Mouse (Mus musculus) embryonic facial prominence, embryonic 13.5 days (tissue): ENCODE measurements around the gene Mt4. TPM values are rescaled to one million over a fixed set of nuclear protein-coding genes. Genes with fewer than 3 reads are reported as not detected.
A peak's percentile ranks its signal among the peaks of the same experiment; 100 is the strongest.
"Not testable (repeated sequence)": the region's sequence is repeated elsewhere in the genome, so short reads cannot be mapped to it uniquely, and the experiment has no call there.

Experiments
- ATAC-seq: fragments of 200-750 bp; cut with Nextera tagmentation; 2 replicates; pipeline ENCODE4 v1.8.0; 2017; ENCODE audit warnings: low read depth; ENCODE audit not compliant: insufficient number of reproducible peaks, insufficient read depth, low FRiP score, low TSS enrichment
- H3K27ac ChIP-seq: fragments of 300-500 bp; sonication (generic); 2 replicates; pipeline ENCODE4 v1.5.1; 2015; ENCODE audit warnings: moderate library complexity, mild to moderate bottlenecking, inconsistent platforms
- H3K27me3 ChIP-seq: fragments of 300-500 bp; sonication (generic); 2 replicates; pipeline ENCODE4 v1.6.1; 2015; ENCODE audit warnings: mild to moderate bottlenecking, inconsistent platforms
- H3K36me3 ChIP-seq: fragments of 300-500 bp; sonication (generic); 2 replicates; pipeline ENCODE4 v1.6.1; 2015; ENCODE audit warnings: mild to moderate bottlenecking, inconsistent platforms
- H3K4me1 ChIP-seq: fragments of 300-500 bp; sonication (generic); 2 replicates; pipeline ENCODE4 v1.6.1; 2015; ENCODE audit warnings: inconsistent platforms
- H3K4me2 ChIP-seq: fragments of 300-500 bp; sonication (generic); 2 replicates; pipeline ENCODE4 v1.6.1; 2015; ENCODE audit warnings: moderate library complexity, mild to moderate bottlenecking, inconsistent platforms
- H3K4me3 ChIP-seq: fragments of 300-500 bp; sonication (generic); 2 replicates; pipeline ENCODE4 v1.5.1; 2015; ENCODE audit warnings: mild to moderate bottlenecking, inconsistent platforms
- H3K9ac ChIP-seq: fragments of 300-500 bp; sonication (generic); 2 replicates; pipeline ENCODE4 v1.6.1; 2015; ENCODE audit warnings: mild to moderate bottlenecking, inconsistent platforms
- H3K9me3 ChIP-seq: fragments of 300-500 bp; sonication (generic); 2 replicates; pipeline ENCODE4 v1.6.1; 2016; ENCODE audit warnings: inconsistent platforms
- WGBS: fragments of 180-500 bp; shearing (Covaris S2); methylation state at CpG from one replicate; pipeline ENCODE4 v1.1.7; 2015; ENCODE audit warnings: mixed read lengths; 5-methylcytosine and 5-hydroxymethylcytosine counted together
- polyA plus RNA-seq: library from polyadenylated mRNA; unstranded; fragments of >200 nt; fragmentation: Nextera tagmentation; extraction: Ambion mirVana; gene quantifications from 2 replicates; pipeline ENCODE4 v1.2.1, GENCODE M21; 2015

Gene Mt4
- polyA plus RNA-seq, 1 experiment from 2014 or later, result not detected

DNA sequence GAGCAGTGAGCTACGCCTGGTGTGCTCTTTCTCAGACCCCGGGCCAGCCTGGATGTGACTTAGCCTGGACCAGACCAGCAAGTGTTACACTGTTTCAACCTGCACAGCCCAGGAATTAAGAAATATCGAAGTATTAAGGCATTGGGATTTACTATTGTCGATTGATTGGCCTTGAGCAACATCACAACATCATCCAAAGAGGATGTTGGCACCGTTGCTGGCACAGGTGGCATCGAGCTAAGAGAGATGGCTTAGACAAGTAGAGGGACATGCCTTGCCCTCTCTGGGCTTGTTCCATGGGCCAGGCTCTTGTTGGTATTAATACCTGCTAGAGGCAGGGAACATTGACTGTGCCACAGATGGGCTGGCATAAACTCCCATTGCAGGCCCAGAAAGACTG lies 1.4 kb upstream of the Mt4 start:
- no peaks in the 10 kb centered on the region for H3K9me3 ChIP-seq

GRCm38 (mm10) chr8:94136192-94136591 lies 805 bp upstream of the Mt4 start:
- Histone ChIP-seq H3K9ac (no peak overlapping the region), H3K27ac (no peak overlapping the region), H3K27me3 (no peaks in the 10 kb centered on the region), H3K9me3 (no peaks in the 10 kb centered on the region), H3K36me3 (no peaks in the 10 kb centered on the region), H3K4me1 (peaks cover 5% of the 10 kb centered on the region; the same call in 1 of the 2 replicates), H3K4me3 (no peak overlapping the region), H3K4me2 (no peak overlapping the region)
- no peak for ATAC-seq
- WGBS, result 66% methylated on average over 7 of the region's 7 CpGs

More for the DNA sequence above, 1.4 kb upstream of the Mt4 start:
- Histone ChIP-seq H3K4me3 (no peak overlapping the region), H3K27me3 (no peaks in the 10 kb centered on the region), H3K4me2 (no peak overlapping the region), H3K9ac (no peak overlapping the region), H3K36me3 (no peaks in the 10 kb centered on the region), H3K27ac (no peak overlapping the region), H3K4me1 (peaks cover 5% of the 10 kb centered on the region; the same call in 1 of the 2 replicates)
- WGBS, result 89% methylated on average over 6 of the region's 6 CpGs
- no peak for ATAC-seq

- no peak overlapping the region for H3K4me3 ChIP-seq
- H3K4me2 ChIP-seq, result no peak overlapping the region
- peaks cover 5% of the 10 kb centered on the region; the same call in 1 of the 2 replicates for H3K4me1 ChIP-seq
- no peak overlapping the region for H3K9ac ChIP-seq
- H3K36me3 ChIP-seq, result no peaks in the 10 kb centered on the region
- no peaks in the 10 kb centered on the region for H3K27me3 ChIP-seq
- ATAC-seq, result no peak
- no peaks in the 10 kb centered on the region for H3K9me3 ChIP-seq
- 84% methylated on average over 4 of the region's 4 CpGs for WGBS
- no peak overlapping the region for H3K27ac ChIP-seq
Observed at GRCm38 (mm10) chr8:94140266-94140795, 3.3 kb downstream of the Mt4 start.

DNA sequence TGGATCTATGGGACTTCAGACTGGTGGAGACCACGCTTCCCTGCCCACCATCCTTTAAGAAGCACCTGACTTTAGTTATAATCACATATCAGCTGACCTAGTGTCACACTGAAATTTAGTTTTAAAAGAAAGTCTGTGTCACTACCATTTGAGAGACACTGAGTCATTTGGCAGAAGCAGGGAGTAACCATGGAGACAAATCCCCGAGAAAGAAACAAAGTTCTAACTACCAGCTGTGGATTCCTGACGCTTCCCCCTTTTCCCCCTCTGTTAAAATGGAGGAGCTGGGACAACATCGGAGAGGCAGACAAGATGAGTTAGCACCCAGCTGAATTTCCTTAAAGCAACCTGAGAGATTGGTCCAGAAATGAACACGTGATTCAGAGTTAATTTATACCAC lies 11.2 kb downstream of the Mt4 start:
- no peaks in the 10 kb centered on the region for H3K9me3 ChIP-seq
- H3K4me3 ChIP-seq, result no peak overlapping the region
- H3K27me3 ChIP-seq, result peaks cover 25% of the 10 kb centered on the region
- WGBS, result 39% methylated on average over 5 of the region's 5 CpGs
- no peak overlapping the region for H3K4me2 ChIP-seq
- ATAC-seq, result no peak
- H3K4me1 ChIP-seq, result peaks cover 11% of the 10 kb centered on the region
- H3K27ac ChIP-seq, result no peak overlapping the region
- no peaks in the 10 kb centered on the region for H3K36me3 ChIP-seq
- no peak overlapping the region for H3K9ac ChIP-seq

GRCm38 (mm10) chr8:94150925-94151324 lies 13.9 kb downstream of the Mt4 start:
- Histone ChIP-seq H3K9ac (no peak overlapping the region), H3K9me3 (no peaks in the 10 kb centered on the region), H3K4me2 (no peak overlapping the region), H3K36me3 (no peaks in the 10 kb centered on the region), H3K27ac (no peak overlapping the region), H3K4me1 (peaks cover 12% of the 10 kb centered on the region), H3K4me3 (no peak overlapping the region), H3K27me3 (peaks cover 37% of the 10 kb centered on the region)
- no peak for ATAC-seq
- 77% methylated on average over 5 of the region's 5 CpGs for WGBS

GRCm38 (mm10) chr8:94152513-94153300 lies 15.7 kb downstream of the Mt4 start, which contains the start of gene Mt3:
Mt3 (plus strand) TSS chr8:94152607.
- Histone ChIP-seq H3K4me1 (peaks cover 12% of the 10 kb centered on the region), H3K9ac (0 out of 2 replicates have a peak within 1 kb of the TSS, but pooled peaks have one; percentile 40), H3K36me3 (no peaks in the 10 kb centered on the region), H3K27ac (no peak within 1 kb of the TSS), H3K4me3 (peak within 1 kb of the TSS; percentile 29), H3K27me3 (peaks cover 37% of the 10 kb centered on the region), H3K9me3 (no peaks in the 10 kb centered on the region), H3K4me2 (peak within 1 kb of the TSS; percentile 57)
- 2% methylated on average over 29 of the region's 29 CpGs for WGBS
- no peak; the same call in 1 of the 2 replicates for ATAC-seq

GRCm38 (mm10) chr8:94153451-94153850 lies 16.5 kb downstream of the Mt4 start:
- H3K9me3 ChIP-seq, result no peaks in the 10 kb centered on the region
- ATAC-seq, result no peak
- 20% methylated on average over 7 of the region's 7 CpGs for WGBS
- no peak overlapping the region for H3K27ac ChIP-seq
- H3K36me3 ChIP-seq, result no peaks in the 10 kb centered on the region
- peaks cover 37% of the 10 kb centered on the region for H3K27me3 ChIP-seq
- H3K9ac ChIP-seq, result no peak overlapping the region
- peaks cover 12% of the 10 kb centered on the region for H3K4me1 ChIP-seq
- H3K4me2 ChIP-seq, result no peak overlapping the region
- H3K4me3 ChIP-seq, result no peak overlapping the region

GRCm38 (mm10) chr8:94154537-94154936 lies 17.5 kb downstream of the Mt4 start:
- Histone ChIP-seq H3K27me3 (peaks cover 37% of the 10 kb centered on the region), H3K27ac (no peak overlapping the region), H3K36me3 (no peaks in the 10 kb centered on the region), H3K9me3 (no peaks in the 10 kb centered on the region), H3K4me2 (no peak overlapping the region), H3K4me3 (no peak overlapping the region), H3K4me1 (peaks cover 12% of the 10 kb centered on the region), H3K9ac (no peak overlapping the region)
- ATAC-seq, result no peak
- 46% methylated on average over 6 of the region's 6 CpGs for WGBS

GRCm38 (mm10) chr8:94156092-94156491 lies 19.1 kb downstream of the Mt4 start:
- Histone ChIP-seq H3K9ac (no peak overlapping the region), H3K9me3 (no peaks in the 10 kb centered on the region), H3K27ac (no peak overlapping the region; the same call in 1 of the 2 replicates), H3K4me2 (no peak overlapping the region), H3K36me3 (no peaks in the 10 kb centered on the region), H3K4me1 (peaks cover 12% of the 10 kb centered on the region), H3K27me3 (peaks cover 33% of the 10 kb centered on the region), H3K4me3 (no peak overlapping the region)
- ATAC-seq, result no peak
- WGBS, result 70% methylated on average over 4 of the region's 4 CpGs

DNA sequence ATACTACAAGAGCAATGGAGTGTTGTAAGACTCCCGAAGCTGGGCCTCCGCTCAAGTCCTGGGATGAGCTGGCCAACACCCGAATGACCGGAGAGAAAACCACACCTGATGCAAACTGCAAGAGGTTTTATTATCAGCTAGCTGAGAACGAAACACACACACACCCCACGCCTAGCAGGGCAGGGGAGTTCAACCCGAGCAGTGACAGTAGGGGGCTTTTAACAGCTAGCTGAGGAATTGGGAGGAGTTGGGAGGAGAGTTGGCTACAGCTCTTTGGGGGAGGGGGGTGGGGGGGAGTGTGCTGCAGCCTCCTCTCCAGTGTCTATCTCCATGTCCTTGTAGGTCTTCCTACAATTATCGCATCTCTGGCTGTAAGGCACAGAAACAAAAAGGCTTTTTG lies 28.8 kb downstream of the Mt4 start:
- not testable (repeated sequence) for H3K36me3 ChIP-seq, H3K4me3 ChIP-seq, H3K9me3 ChIP-seq, H3K4me1 ChIP-seq, H3K4me2 ChIP-seq, ATAC-seq, H3K9ac ChIP-seq, H3K27ac ChIP-seq
- peaks cover 17% of the 10 kb centered on the region for H3K27me3 ChIP-seq
- 75% methylated on average over 8 of the region's 8 CpGs for WGBS

DNA sequence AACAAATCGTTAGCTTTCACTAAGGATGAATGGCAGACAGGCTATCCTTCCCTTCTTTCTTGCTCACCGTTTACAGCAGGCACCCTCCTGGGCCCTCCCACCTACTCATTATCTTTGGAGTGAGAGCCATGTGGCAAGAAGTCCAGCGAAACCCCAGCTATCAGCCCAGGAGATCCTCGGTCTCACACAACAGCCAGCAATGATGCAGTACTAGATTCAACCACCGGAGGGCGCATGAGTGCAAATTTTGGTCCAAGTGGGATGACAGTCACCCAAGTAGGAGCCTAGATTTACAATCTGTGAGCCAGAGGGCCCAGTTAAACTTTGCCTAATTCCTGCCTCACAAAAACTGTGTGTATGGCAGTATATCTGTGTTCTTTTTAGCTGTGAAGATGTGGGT lies 30.2 kb downstream of the Mt4 start:
- H3K4me2 ChIP-seq, result peak overlapping the region; percentile 39; the same call in 1 of the 2 replicates

DNA sequence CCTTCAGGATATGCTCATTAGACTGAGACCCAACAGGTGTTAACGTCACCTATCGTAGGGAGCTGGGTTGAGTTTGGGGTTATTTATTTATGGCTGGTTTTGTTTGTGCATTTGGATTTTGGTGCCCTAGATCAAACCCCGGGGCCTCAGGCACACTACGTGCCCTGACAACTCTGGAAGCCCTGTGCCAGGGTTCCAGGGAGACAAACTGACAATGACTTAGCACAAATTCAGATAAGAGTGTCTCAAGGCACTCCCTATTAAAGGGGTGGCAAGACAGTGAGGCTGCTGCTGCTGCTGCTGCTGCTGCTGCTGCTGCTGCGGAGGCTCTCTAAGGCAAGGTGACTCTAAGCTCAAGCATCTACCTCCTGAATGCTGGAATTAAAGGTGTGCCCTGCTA lies 32.5 kb downstream of the Mt4 start:
- 79% methylated on average over 5 of the region's 5 CpGs for WGBS
- Histone ChIP-seq H3K36me3 (no peaks in the 10 kb centered on the region), H3K4me1 (peaks cover 23% of the 10 kb centered on the region), H3K9ac (no peak overlapping the region), H3K27ac (no peak overlapping the region), H3K9me3 (no peaks in the 10 kb centered on the region), H3K4me2 (no peak overlapping the region), H3K27me3 (peaks cover 55% of the 10 kb centered on the region), H3K4me3 (no peak overlapping the region)
- no peak for ATAC-seq

More for the DNA sequence above, 30.2 kb downstream of the Mt4 start:
- Histone ChIP-seq H3K4me1 (peaks cover 10% of the 10 kb centered on the region), H3K36me3 (no peaks in the 10 kb centered on the region), H3K4me3 (no peak overlapping the region), H3K9ac (peak overlapping the region; percentile 37; the same call in 1 of the 2 replicates), H3K27me3 (peaks cover 32% of the 10 kb centered on the region), H3K9me3 (no peaks in the 10 kb centered on the region), H3K27ac (no peak overlapping the region)
- WGBS, result 4% methylated on average over 6 of the region's 6 CpGs
- no peak for ATAC-seq
